Mouse (Mus musculus): ENCODE measurements around the gene 4933428G20Rik. TPM values are rescaled to one million over a fixed set of nuclear protein-coding genes. Genes with fewer than 3 reads are reported as not detected.

The 4933428G20Rik gene
- total RNA-seq, 2 experiments from 2014 or later, result not detected

GRCm38 (mm10) chr11:97506331-97506730 is 6.2 kb upstream of the 4933428G20Rik start:
- no peak for DNase-seq (ENCODE audit: low spot score in 2 of 2)

- DNase-seq (ENCODE audit: low spot score in 2 of 2), result no peak
Measured at GRCm38 (mm10) chr11:97505784-97506183, 5.6 kb upstream of the 4933428G20Rik start.

GRCm38 (mm10) chr11:97502846-97503245 is 2.7 kb upstream of the 4933428G20Rik start:
- no peak for DNase-seq (ENCODE audit: low spot score in 2 of 2)

GRCm38 (mm10) chr11:97502383-97502782 is 2.2 kb upstream of the 4933428G20Rik start:
- no peak for DNase-seq (ENCODE audit: low spot score in 2 of 2)

DNA sequence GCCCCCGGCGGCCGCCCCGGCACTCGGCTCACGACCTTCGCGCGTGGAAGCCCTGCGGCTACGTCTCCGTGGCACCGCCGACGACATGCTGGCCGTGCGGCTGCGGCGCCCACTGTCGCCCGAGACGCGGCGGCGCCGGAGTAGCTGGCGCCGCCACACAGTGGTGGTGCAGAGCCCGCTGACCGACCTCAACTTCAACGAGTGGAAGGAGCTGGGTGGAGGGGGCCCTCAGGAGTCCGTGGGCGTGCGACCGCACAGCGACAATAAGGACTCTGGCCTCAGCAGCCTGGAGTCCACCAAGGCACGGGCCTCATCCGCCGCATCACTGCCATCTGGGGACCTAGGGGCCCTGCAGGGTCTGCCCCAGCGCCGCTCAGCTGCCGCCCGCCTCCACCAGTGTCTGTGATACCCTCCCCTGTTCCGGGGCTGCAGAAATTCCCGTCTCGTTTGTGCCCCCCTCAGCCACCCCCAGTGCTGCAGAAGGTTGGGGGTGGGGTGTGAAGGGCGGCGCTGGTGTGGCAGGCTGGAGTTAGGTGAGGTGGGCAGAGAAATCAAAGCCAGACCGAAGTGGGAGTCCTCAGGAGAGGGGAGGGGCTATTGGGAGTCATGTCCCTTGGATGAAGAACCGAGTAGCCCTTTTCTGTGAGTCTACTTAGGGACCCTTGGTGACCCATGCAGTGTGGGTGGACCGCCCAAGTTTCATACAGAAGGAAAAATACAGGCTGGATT is 744 bp upstream of the 4933428G20Rik start:
- no peak for DNase-seq (ENCODE audit: low spot score in 2 of 2)

GRCm38 (mm10) chr11:97497543-97497942 is 2.6 kb downstream of the 4933428G20Rik start:
- no peak for DNase-seq (ENCODE audit: low spot score in 2 of 2)

DNA sequence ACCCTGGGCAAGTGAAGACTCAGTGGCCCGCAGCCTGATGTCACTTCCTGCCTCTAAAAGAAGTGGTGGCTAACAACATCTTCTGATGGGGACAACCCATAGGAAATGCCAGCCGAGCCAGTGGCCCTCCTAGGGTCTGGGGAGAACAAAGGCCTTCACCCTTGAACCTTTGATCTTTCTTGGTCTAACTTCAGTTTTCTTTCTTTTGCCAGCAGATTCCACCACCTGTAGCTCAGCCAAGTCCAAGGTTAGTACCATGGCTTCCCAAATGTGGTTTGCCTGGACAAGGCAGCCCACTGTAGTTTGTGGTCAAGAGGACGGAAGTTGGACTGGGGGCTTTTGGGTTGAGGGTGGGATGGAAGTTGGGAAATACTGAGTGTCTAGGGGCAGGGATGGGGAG is 7.3 kb downstream of the 4933428G20Rik start:
- DNase-seq (ENCODE audit: low spot score in 2 of 2), result no peak

DNA sequence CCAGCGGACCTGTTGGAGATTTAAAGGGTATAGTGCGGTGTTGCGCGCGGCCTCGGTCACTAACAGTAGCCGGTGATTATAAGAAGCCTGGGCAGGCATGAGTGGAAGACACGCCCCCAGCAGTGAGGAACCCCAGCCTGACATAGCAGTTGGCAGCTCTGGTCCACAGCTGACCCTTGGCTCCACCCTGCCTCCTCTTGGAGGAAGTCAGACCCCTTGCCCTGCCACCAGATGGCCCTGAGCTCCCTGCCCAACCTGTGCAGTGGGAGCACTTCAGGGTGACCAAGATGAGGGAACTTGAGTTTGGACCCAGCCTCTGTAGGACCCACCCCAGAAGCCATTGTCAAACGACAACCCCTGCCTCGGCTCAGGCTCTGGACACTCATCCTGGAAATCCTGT is 8.5 kb downstream of the 4933428G20Rik start:
- no peak for DNase-seq (ENCODE audit: low spot score in 2 of 2)

- peak; percentile 69 to 71 for DNase-seq (ENCODE audit: low spot score in 2 of 2)
Measured at GRCm38 (mm10) chr11:97489589-97490324, 10.4 kb downstream of the 4933428G20Rik start.

DNA sequence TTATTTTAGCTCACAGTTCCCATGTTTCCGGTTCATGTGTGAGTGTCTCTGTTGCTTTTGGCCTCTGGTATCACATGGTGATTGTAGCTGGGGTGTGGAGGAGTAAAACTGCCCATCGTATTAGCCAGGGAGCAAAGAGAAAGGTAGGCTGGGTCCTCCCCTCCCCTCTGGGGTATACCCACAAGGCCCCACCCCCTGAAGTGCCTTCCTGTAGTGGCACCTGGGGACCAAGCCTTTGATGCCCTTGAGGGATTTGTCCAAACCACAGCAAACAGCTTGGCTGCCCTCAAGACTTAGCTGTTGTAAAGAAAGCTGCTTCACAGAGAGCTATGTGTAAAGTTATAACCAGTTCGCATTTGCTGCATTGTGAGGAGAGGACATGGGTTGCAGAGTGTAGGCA is 12.5 kb downstream of the 4933428G20Rik start:
- no peak for DNase-seq (ENCODE audit: low spot score in 2 of 2)

DNA sequence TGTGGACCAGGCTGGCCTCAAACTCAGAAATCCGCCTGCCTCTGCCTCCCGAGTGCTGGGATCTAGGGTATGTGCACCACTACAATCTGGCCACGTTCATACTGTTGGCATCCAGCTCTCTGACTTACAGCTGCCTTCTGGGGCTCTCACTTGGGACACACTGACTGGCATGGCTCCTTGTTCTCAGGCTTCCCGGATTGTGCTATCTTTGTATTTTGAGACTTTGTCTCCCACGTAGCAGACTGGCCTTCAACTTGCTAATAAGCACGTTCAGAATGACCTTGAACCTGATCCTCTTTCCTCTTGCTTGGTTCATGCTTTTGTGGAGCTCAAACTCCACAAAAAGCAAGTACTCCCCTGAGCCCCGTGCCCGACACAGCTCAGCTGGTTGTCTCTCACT is 14.5 kb downstream of the 4933428G20Rik start:
- DNase-seq (ENCODE audit: low spot score in 2 of 2), result no peak

GRCm38 (mm10) chr11:97479824-97480223 is 20.3 kb downstream of the 4933428G20Rik start:
- DNase-seq (ENCODE audit: low spot score in 2 of 2), result no peak

GRCm38 (mm10) chr11:97479085-97479484 is 21.1 kb downstream of the 4933428G20Rik start:
- no peak for DNase-seq (ENCODE audit: low spot score in 2 of 2)

GRCm38 (mm10) chr11:97478345-97478744 is 21.8 kb downstream of the 4933428G20Rik start:
- no peak for DNase-seq (ENCODE audit: low spot score in 2 of 2)

DNA sequence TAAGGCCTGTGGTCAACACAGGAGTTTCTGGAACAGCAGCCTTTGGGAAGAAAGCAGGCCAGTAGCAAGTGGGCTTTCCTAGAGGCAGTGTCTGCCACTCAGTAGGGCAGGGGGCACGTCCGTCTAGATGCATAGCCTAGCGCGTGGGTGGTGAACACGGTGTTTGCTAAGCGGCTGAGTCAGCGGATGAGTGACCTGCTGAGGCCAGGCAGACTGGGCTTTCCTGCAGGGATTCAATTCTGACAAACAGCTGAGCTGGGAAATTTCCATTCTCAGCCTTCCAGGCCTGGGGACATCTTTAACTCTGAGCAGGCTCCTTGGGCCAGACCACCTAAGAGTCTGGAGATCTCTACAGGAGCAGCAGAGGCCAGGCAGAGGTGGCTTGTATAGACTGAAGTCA is 22.7 kb downstream of the 4933428G20Rik start:
- DNase-seq (ENCODE audit: low spot score in 2 of 2), result no peak

GRCm38 (mm10) chr11:97476334-97477095 is 23.6 kb downstream of the 4933428G20Rik start:
- DNase-seq (ENCODE audit: low spot score in 2 of 2), result peak; percentile 61 to 76

DNA sequence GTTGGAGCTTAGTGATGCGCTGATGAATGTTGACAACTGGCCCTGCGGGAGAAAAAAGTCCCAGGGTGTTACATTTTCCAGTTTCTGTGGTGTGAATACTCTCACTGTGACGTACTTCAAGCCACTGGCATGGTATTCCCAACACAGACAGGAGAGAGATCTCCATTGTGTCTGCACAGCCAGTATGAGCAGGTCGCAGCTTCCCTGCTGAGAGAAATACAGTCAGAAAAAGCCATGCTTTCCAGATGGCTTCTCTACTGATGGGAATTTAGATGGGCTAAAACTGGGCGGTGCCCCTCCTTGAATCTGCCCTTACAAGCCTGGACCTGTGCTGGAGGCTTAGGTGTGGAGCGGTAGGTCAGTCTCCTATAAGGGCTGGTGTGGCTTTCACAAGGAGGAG is 28.9 kb downstream of the 4933428G20Rik start:
- no peak for DNase-seq (ENCODE audit: low spot score in 2 of 2)

- no peak for DNase-seq (ENCODE audit: low spot score in 2 of 2)
Measured at GRCm38 (mm10) chr11:97469828-97470227, 30.3 kb downstream of the 4933428G20Rik start.

DNA sequence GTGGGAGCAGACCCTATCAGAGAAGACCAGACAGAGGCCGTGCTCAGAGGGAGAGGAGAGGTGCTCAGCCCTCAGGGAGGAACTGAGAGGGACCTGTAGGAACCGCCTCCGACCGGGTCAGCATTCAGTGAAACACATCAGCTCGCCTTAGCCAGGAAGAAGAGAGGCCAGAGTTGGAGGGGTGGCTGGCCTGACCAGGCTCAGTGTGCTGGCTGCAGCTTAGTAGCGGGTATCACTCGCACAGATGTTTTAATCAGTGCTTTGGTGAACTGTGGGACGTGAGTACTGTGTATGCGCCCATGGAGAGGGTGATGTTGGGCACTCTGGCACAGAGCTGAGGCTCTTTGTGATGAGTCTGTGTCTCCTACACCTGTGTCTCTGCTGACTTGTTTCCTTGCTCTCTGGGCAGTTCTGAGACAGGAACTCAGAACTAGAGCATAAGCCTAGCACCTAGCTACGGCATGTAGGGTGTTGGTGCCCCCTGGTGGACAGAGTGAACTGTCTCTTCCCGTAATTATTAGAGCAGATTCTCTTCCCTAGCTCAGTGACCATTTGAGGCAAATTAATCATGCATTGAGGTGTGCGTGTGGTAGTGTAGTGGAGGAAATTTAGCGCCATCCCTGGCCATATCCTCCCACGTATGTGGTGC is 31.4 kb downstream of the 4933428G20Rik start:
- DNase-seq (ENCODE audit: low spot score in 2 of 2), result peak; percentile 80 to 86

- DNase-seq (ENCODE audit: low spot score in 2 of 2), result no peak
Measured at GRCm38 (mm10) chr11:97466444-97467160, 33.5 kb downstream of the 4933428G20Rik start.

DNA sequence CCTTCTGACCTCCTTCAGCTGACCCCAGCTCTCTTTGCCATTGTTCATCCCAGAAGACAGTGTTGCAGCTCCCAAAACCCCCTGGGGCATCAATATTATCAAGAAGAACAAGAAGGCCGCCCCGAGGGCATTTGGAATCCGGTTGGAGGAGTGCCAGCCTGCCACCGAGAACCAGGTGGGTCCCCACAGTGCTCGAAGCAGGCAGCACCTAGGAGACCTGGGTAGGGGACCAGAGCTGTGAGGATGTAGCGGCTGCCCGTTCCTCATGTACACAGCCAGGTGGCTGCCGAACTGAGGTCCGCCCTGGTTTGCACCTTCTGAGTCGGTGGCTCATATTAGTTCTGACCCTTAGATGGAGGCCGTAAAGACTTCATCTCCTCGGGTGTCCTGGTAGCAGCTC is 34.2 kb downstream of the 4933428G20Rik start:
- DNase-seq (ENCODE audit: low spot score in 2 of 2), result no peak

Data from layer of hippocampus, postnatal 14 days (tissue).